Mouse (Mus musculus) c-Kit-positive CD71-positive TER-119-negative erythroid progenitor cells, embryonic 14.5 days (primary cell): ENCODE results near the gene Lrp1.
A peak's percentile ranks its signal among the peaks of the same experiment; 100 is the strongest.

ENCODE experiments used
- DNase-seq: peaks from one replicate; pipeline ENCODE4 v3.0.0-alpha.2; 2013; ENCODE audit warnings: low read depth

Lrp1 gene

DNA sequence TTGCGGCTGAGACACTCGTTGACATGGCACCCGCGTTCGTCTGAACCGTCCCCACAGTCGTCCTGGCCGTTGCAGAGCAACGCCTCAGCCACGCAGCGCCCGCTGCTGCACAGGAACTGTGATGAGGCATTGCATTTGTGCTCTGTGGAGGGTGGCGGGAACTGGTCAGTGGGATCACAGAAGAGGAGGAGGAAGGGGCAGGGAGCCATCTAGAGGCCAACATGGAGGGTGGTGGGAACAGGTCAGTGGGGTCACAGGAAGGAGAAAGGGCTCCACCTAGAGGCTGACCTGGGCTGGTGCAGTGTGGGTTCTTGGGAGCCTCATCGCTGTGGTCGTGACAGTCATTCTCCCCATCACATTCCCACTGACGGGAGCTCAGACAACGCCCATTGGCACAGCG is 65.2 kb downstream of the Lrp1 start:
- peak; percentile 22 for DNase-seq

DNA sequence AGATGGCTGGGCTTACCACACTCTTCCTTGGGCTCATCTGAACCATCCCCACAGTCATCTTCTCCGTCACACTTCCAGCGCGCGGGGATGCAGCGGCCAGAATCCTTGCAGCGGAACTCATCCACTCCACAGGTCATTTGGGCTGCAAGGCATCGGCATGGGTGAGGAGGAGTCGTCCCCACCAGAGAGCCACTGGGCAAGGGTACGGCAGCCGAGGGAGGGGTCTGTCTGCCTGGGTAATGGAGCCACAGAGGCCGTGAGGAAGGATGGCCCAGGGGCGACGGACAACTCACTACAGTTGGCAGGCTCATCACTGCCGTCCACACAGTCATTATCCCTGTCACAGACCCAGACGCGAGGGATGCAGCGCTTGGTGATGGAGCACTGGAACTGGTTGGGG is 71.1 kb downstream of the Lrp1 start:
- DNase-seq: no peak

DNA sequence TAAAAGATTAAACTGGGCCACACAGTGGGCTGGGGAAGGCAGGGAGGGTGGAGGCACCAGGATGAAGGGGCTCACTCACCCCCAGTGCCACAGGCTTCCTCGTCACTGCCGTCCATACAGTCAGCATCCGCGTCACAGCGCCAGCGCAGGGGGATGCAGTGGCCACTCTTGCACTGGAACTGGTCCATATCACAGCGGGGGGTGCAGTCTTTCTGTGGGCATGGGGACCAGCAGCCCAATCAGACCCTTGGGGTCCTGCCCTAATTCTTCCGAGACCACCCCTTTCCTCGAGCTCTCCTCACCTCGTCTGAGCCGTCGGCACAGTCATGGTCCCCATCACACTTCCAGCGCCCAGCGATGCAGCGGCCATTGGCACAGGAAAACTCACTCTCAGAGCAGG is 72.7 kb downstream of the Lrp1 start:
- DNase-seq: no peak

DNA sequence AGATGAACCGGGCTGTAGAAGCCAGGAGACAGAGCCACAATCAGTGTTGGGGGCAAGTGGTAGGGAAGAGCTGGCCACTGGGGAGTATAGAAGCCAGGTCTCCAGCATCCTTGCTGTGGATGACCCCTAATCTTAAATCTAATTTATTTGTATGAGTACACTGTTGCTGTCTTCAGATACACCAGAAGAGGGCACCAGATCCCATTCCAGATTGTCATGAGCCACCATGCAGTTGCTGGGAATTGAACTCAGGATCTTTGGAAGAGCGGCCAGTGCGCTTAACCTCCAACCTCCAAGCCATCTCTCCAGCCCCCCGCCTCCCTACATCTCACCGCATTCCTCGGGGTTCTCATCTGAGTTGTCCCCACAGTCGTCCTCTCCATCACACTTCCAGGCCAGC is 74.4 kb downstream of the Lrp1 start:
- no peak for DNase-seq

DNA sequence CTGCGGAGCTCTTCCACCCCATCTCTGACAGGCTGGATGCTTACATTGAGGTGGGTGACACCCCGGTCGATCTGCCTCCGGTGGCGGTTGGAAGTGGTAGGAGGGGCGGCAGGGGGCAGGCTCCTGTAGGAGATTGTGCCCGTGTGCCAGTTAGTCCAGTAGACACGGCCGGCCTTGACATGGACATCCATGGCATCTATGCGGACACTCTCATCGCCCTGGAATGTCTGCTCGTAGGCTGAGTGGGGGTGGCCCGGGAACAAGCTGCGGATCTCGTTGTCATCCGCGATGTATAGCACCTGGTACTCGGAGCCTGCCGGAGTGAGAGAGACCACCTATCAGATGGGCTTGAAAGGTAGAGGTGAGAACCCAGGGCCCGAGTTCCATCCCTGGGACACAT is 76.6 kb downstream of the Lrp1 start:
- DNase-seq: no peak

DNA sequence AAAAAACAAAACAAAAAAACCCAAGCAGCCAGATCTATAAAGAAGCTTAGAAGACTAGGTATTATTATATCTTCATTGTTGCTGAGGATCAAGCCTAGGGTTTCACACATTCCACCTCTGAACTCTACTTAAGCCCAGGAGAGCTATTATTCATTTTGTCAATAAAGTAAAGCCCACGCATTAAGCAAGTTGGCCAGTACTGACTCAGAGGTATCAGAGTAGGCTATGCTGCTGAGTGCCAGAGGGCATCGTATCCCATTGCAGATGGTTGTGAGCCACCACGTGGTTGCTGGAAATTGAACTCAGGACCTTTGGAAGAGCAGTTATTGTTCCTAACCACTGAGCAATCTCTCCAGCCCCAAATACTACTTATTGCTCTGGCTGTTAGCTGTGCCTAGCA is 77.0 kb downstream of the Lrp1 start:
- DNase-seq: no peak

DNA sequence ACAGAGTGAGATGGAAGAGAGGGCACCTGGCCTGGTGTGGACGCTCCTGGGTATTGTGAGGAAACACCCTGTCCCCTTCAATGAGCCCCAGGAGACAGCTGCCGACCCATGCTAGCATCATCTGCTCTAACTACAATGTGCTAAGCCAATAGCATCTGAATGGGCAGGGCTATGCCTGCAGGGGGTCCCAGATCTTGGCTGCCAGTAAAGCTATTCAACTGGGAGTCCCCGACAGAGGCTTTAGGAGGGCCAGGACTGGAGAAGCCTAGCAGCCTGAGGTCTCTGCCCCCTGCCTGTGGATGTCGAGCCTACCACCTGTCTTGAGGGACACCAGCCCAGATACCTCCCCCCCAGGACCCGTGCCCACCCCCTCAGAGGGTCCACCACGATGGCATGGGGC is 78.2 kb downstream of the Lrp1 start:
- DNase-seq: no peak

DNA sequence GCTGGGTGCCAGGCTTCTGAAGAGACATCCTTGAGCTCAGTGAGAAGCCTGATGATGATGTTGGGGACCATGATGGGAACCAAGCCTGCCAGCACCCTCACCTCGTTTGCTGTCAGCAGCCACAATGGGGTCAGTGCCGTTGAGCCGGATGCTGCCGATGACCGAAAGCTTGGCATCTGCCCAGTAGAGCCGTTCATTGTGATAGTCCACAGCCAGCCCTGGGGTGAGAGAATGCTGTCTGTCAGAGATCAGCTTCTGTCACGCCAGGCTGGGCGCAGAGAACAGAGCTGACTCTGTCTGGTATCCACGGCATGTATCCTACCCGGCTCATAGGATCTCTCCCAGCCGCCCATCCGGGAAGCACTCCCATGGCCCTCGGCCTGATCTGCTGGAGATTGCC is 78.9 kb downstream of the Lrp1 start:
- no peak for DNase-seq

DNA sequence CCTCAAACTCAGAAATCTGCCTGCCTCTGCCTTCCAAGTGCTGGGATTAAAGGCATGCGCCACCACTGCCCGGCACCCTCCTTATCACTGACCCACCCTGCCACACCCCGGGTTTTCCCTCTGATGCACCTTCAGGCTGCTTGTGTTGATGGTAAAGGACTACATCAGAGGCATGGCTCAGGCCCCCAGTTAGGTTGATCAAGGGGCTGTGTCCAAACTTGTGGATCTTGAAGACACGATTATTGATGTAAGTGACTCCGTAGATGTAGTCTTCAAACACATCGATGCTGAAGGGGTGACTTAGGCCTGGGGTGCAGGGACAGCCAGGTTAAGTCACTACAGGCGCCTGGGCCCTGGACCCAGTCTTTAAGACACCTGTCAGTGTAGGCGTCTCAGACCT is 79.4 kb downstream of the Lrp1 start:
- no peak for DNase-seq

DNA sequence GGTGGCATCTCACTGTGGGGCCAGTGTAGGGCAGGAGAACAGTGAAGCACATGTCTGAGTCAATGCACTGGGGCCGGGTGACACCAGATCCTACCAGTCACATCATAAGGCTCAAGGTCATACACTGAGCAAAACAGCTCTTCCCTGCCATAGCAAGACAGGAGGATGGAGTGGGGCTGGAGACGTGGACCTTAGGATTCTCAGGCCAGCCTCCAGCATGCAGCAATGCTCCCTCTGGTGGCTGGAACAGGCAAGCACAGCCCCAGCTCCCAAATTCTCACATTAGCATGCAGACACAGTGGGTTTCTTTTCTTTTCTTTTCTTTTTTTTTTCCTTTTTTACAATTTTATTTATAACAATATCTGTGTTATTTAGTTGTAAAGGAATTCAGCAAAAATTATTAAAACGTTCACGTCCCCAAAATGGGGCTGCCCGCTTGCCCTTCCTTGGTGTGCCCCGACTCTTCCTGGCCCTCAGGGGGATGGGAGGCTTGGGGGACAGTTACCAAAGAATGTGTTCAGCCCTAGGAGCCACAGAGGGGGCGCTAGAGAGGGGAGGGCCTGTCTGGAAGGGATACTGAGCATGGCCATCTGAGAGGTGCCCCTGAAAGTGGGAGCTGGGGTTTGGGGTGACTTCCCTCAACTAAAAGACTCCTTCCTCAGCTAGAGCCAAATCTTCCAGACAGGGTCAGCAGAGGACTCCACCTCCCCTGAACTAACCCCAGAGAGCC is 82.9 kb downstream of the Lrp1 start:
- peak; percentile 52 for DNase-seq

DNA sequence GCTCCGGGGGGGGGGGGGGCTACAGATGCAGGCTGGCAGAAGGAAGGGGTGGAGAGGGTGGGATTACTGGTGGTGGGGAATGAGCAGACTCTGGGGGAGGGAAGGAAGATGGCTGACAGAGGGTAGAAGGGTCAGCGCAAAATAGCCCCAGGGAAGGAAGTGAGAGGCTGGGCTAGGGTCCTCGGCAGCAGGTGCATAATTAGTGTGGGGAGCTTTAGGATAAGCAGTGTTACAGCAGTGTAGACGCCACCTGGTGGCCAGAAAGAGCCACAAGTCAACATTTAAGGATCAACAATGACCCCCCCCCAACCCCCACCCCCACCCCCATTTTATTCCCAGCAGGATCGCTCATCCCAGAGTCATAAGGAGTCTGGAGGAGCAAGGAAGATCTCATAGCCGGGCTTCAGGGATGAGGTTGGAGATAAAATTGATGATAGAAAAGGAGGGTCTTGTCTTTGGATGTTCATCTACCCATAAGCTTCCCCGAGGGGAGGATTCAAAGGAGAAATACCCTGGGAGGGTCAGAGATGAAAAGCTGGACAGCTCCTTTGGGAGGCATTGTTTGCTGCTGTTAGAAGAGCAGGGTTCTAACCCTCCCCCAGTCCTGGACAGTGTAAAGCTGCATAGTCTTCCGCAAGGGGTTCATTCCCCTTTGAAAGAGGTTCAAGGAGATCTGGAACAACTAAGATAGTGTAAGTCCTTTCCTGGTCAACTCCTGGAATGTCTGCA is 84.2 kb downstream of the Lrp1 start:
- DNase-seq: no peak

DNA sequence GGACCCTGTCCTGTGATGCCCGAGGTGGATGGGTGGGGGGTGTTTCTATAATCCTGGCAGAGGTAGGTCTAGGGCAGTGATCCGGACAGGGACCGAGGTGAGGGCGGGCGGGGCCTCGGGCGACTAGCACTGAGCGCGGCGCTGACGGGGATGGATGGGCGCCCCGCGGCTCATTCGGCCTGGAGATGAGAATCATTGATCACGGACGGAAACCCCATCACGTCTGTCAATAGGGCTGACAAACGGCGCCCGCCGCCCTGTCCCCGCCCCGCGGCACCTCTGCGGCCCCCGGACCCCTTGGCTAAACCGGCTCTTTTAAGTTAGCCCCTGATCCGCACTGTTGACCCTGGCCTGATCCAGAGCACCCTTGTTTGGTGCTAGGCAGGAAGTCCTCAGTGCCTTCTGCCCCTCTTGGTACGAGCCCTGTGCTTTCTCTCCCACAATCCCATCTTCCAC is 86.0 kb downstream of the Lrp1 start:
- DNase-seq: no peak

DNA sequence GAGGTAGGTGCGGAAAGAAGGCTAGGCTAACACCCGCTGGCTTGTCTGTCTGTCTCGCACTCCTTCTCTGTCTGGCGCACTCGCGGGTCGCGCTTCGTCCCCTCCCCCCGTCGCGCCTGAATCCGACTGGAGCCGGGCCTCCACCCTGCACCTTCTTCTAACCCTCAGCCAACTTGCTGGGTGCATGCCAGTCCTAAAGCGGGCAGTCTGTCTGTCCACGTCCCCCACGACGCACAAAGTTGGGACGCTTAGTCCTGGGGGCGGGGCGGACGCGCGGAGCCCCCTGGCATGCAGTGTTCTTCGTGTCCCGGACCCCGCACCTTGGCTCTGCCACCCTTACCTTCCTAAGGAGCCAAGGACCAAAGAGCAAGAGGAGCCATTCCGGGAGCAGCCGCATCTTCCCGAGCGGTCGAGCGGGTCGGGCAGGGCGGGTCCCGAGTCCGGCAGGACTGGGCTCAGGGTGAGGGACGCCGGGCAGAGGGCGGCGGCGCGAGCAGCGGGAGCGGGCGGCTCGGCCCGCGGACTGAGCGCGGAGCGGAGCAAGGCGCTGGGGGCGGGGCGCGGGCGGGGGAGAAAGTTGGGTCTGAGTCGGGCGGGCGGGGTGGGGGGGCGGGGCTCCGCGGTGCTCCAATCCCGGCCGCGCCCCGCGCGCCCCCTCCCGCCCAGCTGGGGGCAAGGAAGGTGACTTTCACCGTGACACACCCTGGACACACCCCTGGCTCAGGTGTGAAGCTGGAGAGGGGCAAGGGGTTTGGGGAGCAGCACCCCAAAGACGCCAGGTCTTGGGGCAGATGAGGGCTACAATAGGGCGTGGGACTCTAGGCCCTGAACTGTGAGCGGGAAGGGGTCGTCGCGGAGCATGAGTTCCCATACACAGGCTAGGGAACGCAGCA is 86.7 kb downstream of the Lrp1 start, which contains the start of gene Nxph4:
Nxph4 (minus strand) TSS at position 524 of the 893 bp plus-strand sequence.
- no peak for DNase-seq

DNA sequence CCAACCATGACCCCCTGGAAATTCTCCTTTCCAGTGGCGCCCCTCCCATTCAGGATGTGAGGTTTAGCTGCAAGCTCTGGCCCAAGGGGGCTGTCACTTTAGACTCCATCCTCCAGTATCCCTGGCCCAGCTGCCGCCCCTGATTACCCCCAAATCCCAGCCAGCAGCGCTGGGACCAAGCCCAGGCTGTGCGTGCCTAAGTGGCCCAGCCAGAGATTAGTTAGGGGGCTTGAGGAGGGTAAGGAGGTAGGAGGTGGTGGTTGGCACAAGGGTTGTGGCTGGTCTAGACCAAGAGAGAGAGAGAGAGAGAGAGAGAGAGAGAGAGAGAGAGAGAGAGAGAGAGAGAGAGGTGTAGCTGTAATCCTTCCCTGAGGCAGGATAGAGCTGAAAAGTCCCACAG is 89.4 kb downstream of the Lrp1 start:
- DNase-seq: no peak

DNA sequence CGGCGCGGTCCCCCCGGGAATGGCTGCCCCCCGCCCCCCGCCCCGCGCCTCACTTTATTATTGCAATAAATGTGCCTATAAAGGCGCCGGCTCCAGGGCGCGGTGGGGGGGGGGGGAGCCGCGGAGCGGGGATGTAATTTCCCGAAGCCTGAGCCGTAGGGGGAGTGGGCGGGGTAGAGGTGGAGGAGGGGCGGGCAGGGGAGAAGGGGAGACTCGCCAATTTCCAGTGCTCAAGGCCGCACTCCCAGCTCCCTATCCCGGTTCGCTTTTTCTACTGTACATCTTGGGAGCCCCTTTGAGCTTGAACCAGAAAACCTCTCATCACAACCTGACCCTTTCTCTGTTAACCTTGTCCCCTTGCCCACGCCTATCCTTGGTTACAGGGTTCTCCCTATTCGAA is 90.0 kb downstream of the Lrp1 start:
- no peak for DNase-seq

DNA sequence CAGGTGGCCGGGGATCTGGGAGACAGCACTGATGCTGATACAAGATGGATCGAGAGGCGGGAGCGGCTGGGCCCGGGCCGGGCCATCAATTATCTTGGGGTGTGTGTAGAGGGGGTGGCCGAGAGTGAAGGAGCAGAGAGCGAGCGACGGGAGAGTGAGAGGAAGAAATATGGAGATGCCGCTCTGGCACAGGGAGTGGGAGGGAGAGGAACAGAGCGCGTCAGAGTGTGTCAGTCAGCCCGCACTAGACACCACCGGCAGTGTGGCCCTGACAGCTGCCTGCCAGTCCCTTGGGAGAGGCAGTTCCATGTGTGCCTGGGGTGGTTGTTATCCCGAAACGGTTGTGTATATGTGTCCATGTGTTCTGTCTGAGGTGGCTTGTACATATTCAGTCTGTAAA is 93.5 kb downstream of the Lrp1 start:
- DNase-seq: no peak

DNA sequence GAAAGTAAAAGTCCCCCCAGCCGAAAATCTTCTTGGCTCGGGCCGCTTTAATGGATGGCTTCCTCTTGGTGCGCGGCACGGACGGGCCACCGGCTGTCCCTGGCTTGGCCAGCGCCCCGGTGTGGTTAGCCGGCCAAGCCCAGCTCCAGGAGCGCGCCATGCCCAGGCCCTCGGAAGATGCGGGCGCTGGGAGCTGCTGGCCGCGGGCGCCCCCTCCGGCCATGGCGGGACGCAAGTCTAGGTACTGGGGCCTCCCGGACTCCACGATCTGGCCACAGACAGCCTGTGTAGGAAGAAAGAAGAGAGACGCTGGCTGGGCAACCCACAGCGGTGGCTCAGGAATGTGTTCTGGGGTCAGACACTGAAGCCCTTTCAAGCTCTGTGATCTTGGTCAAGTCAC is 94.3 kb downstream of the Lrp1 start:
- no peak for DNase-seq

DNA sequence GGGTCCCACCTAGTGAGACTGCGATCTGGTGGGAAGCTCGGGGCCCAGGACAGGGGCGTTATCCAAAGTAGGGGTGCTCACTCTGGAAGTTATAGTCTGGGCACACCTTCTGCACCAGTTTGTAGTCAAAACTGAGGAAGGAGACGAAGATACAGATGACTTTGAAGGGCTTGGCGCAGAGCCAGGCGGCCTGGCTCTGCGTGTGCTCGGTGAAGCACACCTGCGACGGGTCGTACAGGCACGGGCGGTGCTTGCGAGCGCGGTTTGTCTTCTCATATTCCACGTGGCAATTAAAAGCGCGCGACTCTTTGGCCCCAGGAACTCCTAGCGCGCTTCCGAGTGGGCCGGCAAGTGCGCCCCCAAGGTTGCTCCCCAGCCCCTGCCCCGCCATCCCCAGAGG is 94.9 kb downstream of the Lrp1 start:
- DNase-seq: no peak

DNA sequence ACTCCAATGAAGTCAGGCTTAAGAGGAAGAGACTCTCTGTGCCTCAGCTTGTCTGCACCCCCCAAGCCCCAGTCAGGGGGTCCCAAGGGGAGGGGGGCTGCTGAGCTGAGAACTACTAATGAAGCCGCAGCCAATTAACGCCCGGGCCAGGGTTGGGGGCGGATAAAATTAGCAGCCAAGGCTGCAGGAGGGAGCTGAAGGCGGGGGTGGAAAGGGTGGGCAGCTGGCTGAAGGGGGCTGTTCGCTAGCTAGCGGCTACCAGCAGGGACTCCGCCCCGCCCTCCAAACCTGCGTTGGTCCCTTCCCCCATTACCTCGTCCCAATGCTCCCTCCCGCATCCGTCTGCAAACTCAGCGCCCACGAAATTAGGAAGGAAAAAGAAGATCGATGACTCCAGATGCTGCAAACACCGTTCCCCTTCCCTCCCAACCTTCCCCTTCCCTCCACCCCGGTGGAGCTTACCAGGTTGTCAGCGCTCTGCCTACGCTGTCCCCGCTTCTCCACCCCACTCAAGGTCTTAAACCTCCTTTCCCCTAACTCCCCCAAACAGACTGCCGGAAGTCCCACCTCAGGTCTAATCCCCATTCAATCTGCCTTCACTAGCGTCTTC is 96.2 kb downstream of the Lrp1 start:
- no peak for DNase-seq

DNA sequence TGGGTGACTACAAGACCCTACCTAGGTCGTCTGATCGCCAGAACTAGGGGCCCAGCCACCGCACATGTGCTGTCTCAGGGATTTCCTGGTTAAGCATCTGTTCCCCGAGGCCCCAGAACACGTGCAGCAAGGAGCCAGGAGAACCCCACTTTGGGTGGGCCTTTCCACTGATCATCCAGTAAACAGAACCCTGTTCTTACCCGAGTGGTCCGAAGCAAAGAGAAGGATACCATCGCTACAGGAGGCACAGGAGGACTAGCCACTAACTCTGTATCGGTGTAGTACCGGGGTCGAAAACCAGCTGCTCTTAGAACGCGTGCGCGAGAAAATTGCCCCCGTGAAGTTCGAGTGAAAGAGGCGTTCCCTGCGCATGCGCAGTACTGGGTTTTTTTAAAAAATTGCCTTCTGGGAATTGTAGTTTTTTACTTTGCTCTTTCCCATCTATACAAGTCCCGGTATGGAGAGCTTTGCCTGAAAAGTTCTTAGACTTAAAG is 98.8 kb downstream of the Lrp1 start, which contains the start of gene Shmt2:
Shmt2 (minus strand) TSS at position 357 of the 494 bp plus-strand sequence.
- peak; percentile 96 for DNase-seq

DNA sequence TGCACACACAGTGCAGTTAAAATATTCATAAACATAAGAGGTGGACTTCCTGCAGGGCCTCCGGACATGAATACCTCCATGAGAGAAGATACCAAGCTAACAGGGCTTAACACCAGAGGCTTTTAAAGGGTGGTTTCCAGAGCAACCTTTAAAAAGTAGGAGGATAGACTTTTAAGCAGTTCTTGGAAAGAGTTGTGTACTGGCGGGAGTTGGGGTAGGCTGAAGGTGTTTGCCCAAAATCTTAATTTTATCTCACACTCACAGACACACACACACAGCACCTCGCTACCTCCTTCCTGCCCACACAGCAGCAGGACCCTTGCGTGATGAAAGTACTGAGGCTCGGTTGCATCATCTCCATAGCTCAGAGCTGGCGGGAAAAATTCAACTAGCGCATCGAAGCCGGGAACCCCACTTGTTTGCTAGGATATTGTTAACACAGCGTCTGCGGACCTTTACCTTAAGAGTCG is 99.3 kb downstream of the Lrp1 start:
- peak; percentile 70 for DNase-seq
